Mouse (Mus musculus) midbrain, postnatal 0 days (tissue): Measurements from ENCODE around the gene Rapgef5. TPM values are rescaled to one million over a fixed set of nuclear protein-coding genes. Genes with fewer than 3 reads are reported as not detected.

ENCODE experiments used
- ATAC-seq: fragments of 200-750 bp; cut with Nextera tagmentation; 2 replicates; pipeline ENCODE4 v1.8.0; 2017; ENCODE audit warnings: moderate number of reproducible peaks, mild to moderate bottlenecking, moderate TSS enrichment, moderate library complexity; ENCODE audit not compliant: low FRiP score
- DNase-seq: peaks from one replicate; pipeline ENCODE4 v3.0.0-alpha.2; 2015; ENCODE audit warnings: low spot score
- H3K27ac ChIP-seq: fragments of 300-500 bp; sonication (generic); 2 replicates; pipeline ENCODE4 v1.5.1; 2014; ENCODE audit warnings: low read depth, mild to moderate bottlenecking, low read length, mixed read lengths
- H3K27me3 ChIP-seq: fragments of 300-500 bp; sonication (generic); 2 replicates; pipeline ENCODE4 v1.6.1; 2014; ENCODE audit warnings: low read length, control low read depth, mixed read lengths; ENCODE audit not compliant: insufficient read depth
- H3K36me3 ChIP-seq: fragments of 300-500 bp; sonication (generic); 2 replicates; pipeline ENCODE4 v1.6.1; 2014; ENCODE audit warnings: low read length, control low read depth, mixed read lengths; ENCODE audit not compliant: insufficient read depth
- H3K4me1 ChIP-seq: fragments of 300-500 bp; sonication (generic); 2 replicates; pipeline ENCODE4 v1.6.1; 2014; ENCODE audit warnings: mild to moderate bottlenecking, control low read depth, antibody characterized with exemption, low read length, mixed read lengths; ENCODE audit not compliant: insufficient read depth
- H3K4me2 ChIP-seq: fragments of 300-500 bp; sonication (generic); 2 replicates; pipeline ENCODE4 v1.6.1; 2014; ENCODE audit warnings: low read depth, mild to moderate bottlenecking, low read length, mixed read lengths; ENCODE audit not compliant: poor library complexity, severe bottlenecking
- H3K4me3 ChIP-seq: fragments of 300-500 bp; sonication (generic); 2 replicates; pipeline ENCODE4 v1.5.1; 2014; ENCODE audit warnings: low read depth, mild to moderate bottlenecking, low read length, moderate library complexity
- H3K9ac ChIP-seq: fragments of 300-500 bp; sonication (generic); replicated peaks from 2 replicates; pipeline ENCODE4 v1.6.1; 2014; ENCODE audit warnings: mild to moderate bottlenecking, low read length, moderate library complexity, mixed read lengths; ENCODE audit not compliant: poor library complexity, severe bottlenecking
- H3K9me3 ChIP-seq: fragments of 300-500 bp; sonication (generic); 2 replicates; pipeline ENCODE4 v1.6.1; 2016; ENCODE audit warnings: low read length, control low read depth
- CTCF ChIP-seq: IDR thresholded peaks from 2 replicates; pipeline ENCODE4 v1.5.1; 2016; ENCODE audit warnings: antibody characterized with exemption, mild to moderate bottlenecking
- WGBS: fragments of 180-500 bp; shearing (Covaris S2); extraction: QIAGEN DNeasy Blood & Tissue Kit; methylation state at CpG from one replicate; pipeline ENCODE4 v1.1.7; 2014; 5-methylcytosine and 5-hydroxymethylcytosine counted together
- polyA plus RNA-seq: library from polyadenylated mRNA; unstranded; fragments of >200 nt; fragmentation: Nextera tagmentation; extraction: Ambion mirVana; gene quantifications from 2 replicates; pipeline ENCODE4 v1.2.1, GENCODE M21; 2015
- total RNA-seq: library from RNA; depleted of rRNA; stranded (reverse); fragments of >200 nt; gene quantifications from 2 replicates; pipeline ENCODE4 v1.2.3, GENCODE M21; 2014

The Rapgef5 gene
- total and polyA plus RNA-seq, 2 experiments from 2014 or later: 25.9 to 54.3 TPM

DNA sequence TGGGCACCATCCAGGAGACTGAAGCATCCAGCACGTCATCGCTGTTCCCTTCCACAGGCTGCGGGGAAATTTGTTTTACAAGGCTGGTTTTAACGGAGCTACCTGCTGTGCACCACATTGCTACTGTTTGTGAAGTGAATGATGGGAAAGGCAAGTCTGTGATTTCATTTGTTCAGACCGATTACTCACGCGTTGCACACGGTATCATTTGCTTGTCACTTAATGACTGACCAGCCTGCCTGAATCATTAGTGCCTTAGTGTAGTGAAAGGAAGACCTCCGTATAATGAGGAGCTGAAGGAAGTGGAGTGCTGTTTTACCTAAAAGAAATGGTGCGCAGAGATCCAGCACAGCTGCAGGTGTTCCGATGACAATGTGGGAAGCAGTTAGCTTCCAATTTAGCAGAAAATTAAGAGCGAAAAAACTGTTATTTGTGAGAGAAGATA is 289.8 kb downstream of the Rapgef5 start:
- H3K27me3 ChIP-seq: 0 out of 2 replicates have a peak, but pooled peaks cover 3% of the 10 kb centered on the region

DNA sequence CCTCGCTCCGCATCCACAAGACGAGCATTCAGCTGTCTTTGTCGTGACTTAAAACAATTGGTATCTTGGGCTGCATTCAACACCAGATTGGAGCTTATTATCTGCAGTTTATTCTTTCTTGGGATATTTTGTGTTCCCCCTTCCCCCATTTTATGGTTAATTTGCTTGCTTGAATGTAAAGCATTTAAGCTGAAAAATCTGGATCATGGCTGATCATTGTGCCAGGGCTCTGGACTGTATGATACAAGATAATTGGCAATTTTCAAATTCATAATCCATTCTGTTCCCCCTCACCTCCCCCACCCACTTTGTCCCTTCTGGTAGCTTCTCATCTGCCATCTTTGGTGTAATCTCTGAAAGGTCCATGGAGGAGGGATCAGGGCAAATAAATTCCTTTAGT is 290.2 kb downstream of the Rapgef5 start:
- Histone ChIP-seq H3K4me1 (peaks cover 3% of the 10 kb centered on the region; the same call in 1 of the 2 replicates), H3K9me3 (no peaks in the 10 kb centered on the region), H3K9ac (no peak overlapping the region), H3K4me3 (no peak overlapping the region), H3K4me2 (peak overlapping the region; percentile 37), H3K27me3 (0 out of 2 replicates have a peak, but pooled peaks cover 3% of the 10 kb centered on the region), H3K27ac (no peak overlapping the region), H3K36me3 (no peaks in the 10 kb centered on the region)
- no peak for ATAC-seq
- WGBS: 37% methylated on average over 4 of the region's 4 CpGs
- no peak for TF ChIP-seq CTCF
- DNase-seq: no peak

More for the DNA sequence above, 289.8 kb downstream of the Rapgef5 start:
- WGBS: 26% methylated on average over 12 of the region's 12 CpGs
- H3K4me1 ChIP-seq: peaks cover 3% of the 10 kb centered on the region; the same call in 1 of the 2 replicates
- H3K36me3 ChIP-seq: no peaks in the 10 kb centered on the region
- DNase-seq (peak; percentile 40), ATAC-seq (no peak)
- H3K9ac ChIP-seq: no peak overlapping the region
- peak overlapping the region; percentile 37 for H3K4me2 ChIP-seq
- H3K27ac ChIP-seq: no peak overlapping the region
- no peaks in the 10 kb centered on the region for H3K9me3 ChIP-seq
- peak overlapping the region; percentile 12; the same call in 1 of the 2 replicates for H3K4me3 ChIP-seq
- no peak for TF ChIP-seq CTCF

DNA sequence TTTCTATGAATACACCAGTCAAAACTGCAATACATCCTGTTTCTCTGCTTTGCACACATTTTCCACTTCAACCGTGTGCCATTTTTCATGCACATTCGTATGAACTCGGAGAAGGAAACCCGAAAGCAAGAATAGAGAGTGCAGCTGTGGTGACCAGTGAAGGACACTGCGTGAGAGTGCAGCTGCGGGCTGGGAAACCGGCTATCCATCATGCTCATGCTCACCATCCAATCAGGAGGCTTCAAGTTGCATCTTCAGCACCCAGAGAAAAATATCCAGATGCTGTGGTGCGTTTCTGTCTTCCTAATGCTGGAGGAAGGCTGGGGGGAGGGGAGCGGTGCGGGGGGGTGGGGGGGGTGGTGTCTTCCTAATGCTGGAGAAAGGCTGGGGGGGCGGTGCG is 291.4 kb downstream of the Rapgef5 start:
- Histone ChIP-seq H3K27me3 (0 out of 2 replicates have a peak, but pooled peaks cover 3% of the 10 kb centered on the region), H3K4me1 (peaks cover 3% of the 10 kb centered on the region; the same call in 1 of the 2 replicates), H3K36me3 (no peaks in the 10 kb centered on the region), H3K4me2 (peak overlapping the region; percentile 51), H3K27ac (no peak overlapping the region; the same call in 1 of the 2 replicates), H3K9me3 (no peaks in the 10 kb centered on the region), H3K9ac (no peak overlapping the region), H3K4me3 (0 out of 2 replicates have a peak overlapping the region, but pooled peaks have one; percentile 9)
- 13% methylated on average over 10 of the region's 12 CpGs for WGBS
- no peak for TF ChIP-seq CTCF
- peak; percentile 66 for ATAC-seq
- DNase-seq: peak; percentile 34

DNA sequence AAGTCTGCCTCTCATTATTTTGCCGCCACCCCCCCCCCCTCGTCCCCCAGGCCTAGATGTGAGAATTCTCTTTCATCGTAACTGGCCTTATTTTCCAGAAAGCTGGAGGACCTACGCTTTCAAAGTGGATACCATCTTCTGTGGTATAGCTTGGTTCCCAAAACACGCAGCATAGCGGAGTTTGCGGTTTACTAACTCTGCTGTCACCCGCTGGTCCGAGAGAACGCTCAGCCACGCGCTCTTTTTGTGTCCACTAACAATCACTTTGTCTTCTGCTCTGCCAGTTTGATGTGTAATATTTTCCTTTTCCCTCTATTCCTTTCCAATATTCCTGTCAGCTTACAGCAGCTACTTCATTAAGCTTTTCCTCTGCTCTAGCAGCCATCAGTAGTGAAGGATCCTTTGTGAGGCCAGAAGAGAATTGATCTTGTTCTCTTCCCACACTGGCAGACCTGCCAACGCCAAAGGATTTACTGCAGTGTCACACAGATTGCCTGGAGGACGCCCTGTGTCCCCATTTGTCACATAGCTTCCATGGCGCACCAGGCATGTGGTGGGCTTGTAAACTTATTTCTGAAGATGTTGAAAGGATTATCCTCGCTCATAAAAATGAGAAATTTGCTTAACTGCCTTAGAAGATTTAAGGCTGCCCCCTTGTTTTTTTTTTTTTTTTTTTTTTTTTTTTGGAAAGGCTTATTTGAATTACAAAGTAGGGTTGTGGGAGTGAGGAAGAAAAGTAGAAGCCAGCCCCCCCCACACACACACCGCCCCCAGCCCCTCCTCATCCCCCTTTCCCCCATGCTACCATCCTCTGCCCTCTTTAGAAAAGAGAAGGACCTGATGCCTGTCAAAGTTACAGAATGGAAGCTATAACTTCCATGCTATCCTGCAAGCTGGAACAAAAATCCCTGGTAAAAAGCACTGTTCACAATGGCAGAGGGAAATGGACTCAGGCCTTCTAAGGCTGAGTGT is 292.4 kb downstream of the Rapgef5 start:
- peak overlapping the region; percentile 18 for H3K4me3 ChIP-seq
- H3K4me2 ChIP-seq: peak overlapping the region; percentile 51
- DNase-seq (peak; percentile 19), ATAC-seq (no peak)
- 0 out of 2 replicates have a peak, but pooled peaks cover 3% of the 10 kb centered on the region for H3K27me3 ChIP-seq
- no peak for TF ChIP-seq CTCF
- H3K36me3 ChIP-seq: no peaks in the 10 kb centered on the region
- WGBS: 12% methylated on average over 17 of the region's 17 CpGs
- H3K9me3 ChIP-seq: no peaks in the 10 kb centered on the region
- H3K27ac ChIP-seq: no peak overlapping the region
- H3K9ac ChIP-seq: no peak overlapping the region
- peaks cover 3% of the 10 kb centered on the region; the same call in 1 of the 2 replicates for H3K4me1 ChIP-seq
